8 mouse cellular contexts compared by ENCODE assay signal in the genomic region with DNA sequence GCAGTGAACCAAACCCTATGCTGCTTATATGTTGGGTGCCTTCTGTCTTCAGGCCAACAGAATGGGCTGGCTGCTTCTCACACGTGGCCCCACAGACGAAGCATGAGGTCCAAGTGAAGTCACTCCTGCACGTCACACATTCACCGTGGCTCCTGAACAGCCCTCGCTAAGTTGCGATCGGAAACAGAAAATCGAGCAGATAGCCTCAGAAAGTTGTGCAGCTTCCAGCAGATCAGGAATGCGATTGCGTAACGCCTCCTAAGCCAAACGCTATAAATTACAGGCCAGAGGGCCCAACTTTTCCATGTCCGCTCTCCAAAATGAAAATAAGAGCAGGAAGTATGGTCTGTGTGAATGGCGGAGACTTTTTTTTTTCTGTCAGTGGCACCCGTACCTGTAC. TPM values are rescaled to one million over a fixed set of nuclear protein-coding genes. Genes with fewer than 3 reads are reported as not detected.
DNase-seq lines count a peak whose midpoint lies in the region; ATAC-seq and TF ChIP-seq lines count a peak whose summit lies in the region.

No protein-coding gene starts in this region.

- peak; percentile 41 for ATAC-seq in heart, embryonic 15.5 days (replicated peaks; ENCODE audit: insufficient number of reproducible peaks, insufficient read depth, low FRiP score, low read depth)
- ATAC-seq in erythroid progenitor cell, adult 5-6 weeks (replicated peaks; ENCODE audit: low FRiP score, poor library complexity, severe bottlenecking) = no peak

- no peaks in the 10 kb centered on the region for H3K9me3 ChIP-seq in ES-E14 (ENCODE audit: control insufficient read depth, insufficient read depth, low read depth, low read length)
- H3K9me3 ChIP-seq in heart, embryonic 15.5 days (replicated peaks) = no peaks in the 10 kb centered on the region
- no peaks in the 10 kb centered on the region for H3K9me3 ChIP-seq in limb, embryonic 10.5 days (replicated peaks)

- peak overlapping the region; percentile 34 for H3K4me2 ChIP-seq in heart, embryonic 15.5 days

- peaks cover 16 to 48% of the 10 kb centered on the region in 2 experiments for H3K4me1 ChIP-seq in ES-E14 (ENCODE audit: control insufficient read depth in 2 of 2, insufficient read depth in 2 of 2, low read length in 2 of 2, poor library complexity in 1 of 2)
- no peaks in the 10 kb centered on the region; the same call in 1 of the 2 replicates for H3K4me1 ChIP-seq in cortical plate, adult 2 months (ENCODE audit: control insufficient read depth, insufficient read depth, low read length)
- peaks cover 42% of the 10 kb centered on the region for H3K4me1 ChIP-seq in heart, embryonic 15.5 days (replicated peaks)
- H3K4me1 ChIP-seq in limb, embryonic 10.5 days = peaks cover 93% of the 10 kb centered on the region
- peaks cover 3% of the 10 kb centered on the region; the same call in 1 of the 2 replicates for H3K4me1 ChIP-seq in small intestine, adult 2 months (ENCODE audit: control insufficient read depth, insufficient read depth, insufficient read length, low read length)

- in situ Hi-C loops in ES-E14 (cut with MboI; ENCODE audit: low sequenced_read_pairs in 2 of 2, unreplicated experiment in 2 of 2) = no loop called here

- no peak for TF ChIP-seq POLR2A in cortical plate, adult 2 months (IDR thresholded peaks at IDR 0.05; ENCODE audit: extremely low read depth, insufficient read depth, low read length)
- TF ChIP-seq POLR2A in small intestine, adult 2 months (IDR thresholded peaks at IDR 0.05; ENCODE audit: low read depth, low read length) = no peak

- no peak for DNase-seq in ES-E14 (ENCODE audit: low read depth, low spot score)
- DNase-seq in limb, embryonic 10.5 days (ENCODE audit: low spot score) = no peak
- no peak for DNase-seq in layer of hippocampus, adult 8-10 months (ENCODE audit: low spot score in 2 of 2)
- DNase-seq in layer of hippocampus, adult 9-11 months = no peak

- H3K27ac ChIP-seq in ES-E14 (ENCODE audit: insufficient read depth, low read depth, low read length, poor library complexity, severe bottlenecking) = peak overlapping the region; percentile 42; the same call in 1 of the 2 replicates
- H3K27ac ChIP-seq in cortical plate, adult 2 months (ENCODE audit: insufficient read depth, low read length) = peak overlapping the region; percentile 40; the same call in 1 of the 2 replicates
- H3K27ac ChIP-seq in heart, embryonic 15.5 days = peak overlapping the region; percentile 83
- H3K27ac ChIP-seq in limb, embryonic 10.5 days = peak overlapping the region; percentile 82
- peak overlapping the region; percentile 50 for H3K27ac ChIP-seq in small intestine, adult 2 months (ENCODE audit: insufficient read depth, low read depth, low read length)

- H3K36me3 ChIP-seq in ES-E14 (ENCODE audit: control insufficient read depth, insufficient read depth, low read length, poor library complexity, severe bottlenecking) = no peaks in the 10 kb centered on the region
- no peaks in the 10 kb centered on the region for H3K36me3 ChIP-seq in heart, embryonic 15.5 days
- H3K36me3 ChIP-seq in limb, embryonic 10.5 days = peaks cover 8% of the 10 kb centered on the region
- no peaks in the 10 kb centered on the region for H3K36me3 ChIP-seq in small intestine, adult 2 months (ENCODE audit: control insufficient read depth, insufficient read depth, low read length)

- no peak for TF ChIP-seq CTCF in cortical plate, adult 2 months (IDR thresholded peaks at IDR 0.05; ENCODE audit: extremely low read depth, insufficient read depth, low read length)
- no peak for TF ChIP-seq CTCF in small intestine, adult 2 months (IDR thresholded peaks at IDR 0.05; ENCODE audit: extremely low read depth, insufficient read length, insufficient replicate concordance, low read depth, low read length)

- no peaks in the 10 kb centered on the region for H3K27me3 ChIP-seq in heart, embryonic 15.5 days
- no peaks in the 10 kb centered on the region for H3K27me3 ChIP-seq in limb, embryonic 10.5 days (ENCODE audit: low read depth, poor library complexity, severe bottlenecking)
- H3K27me3 ChIP-seq in small intestine, adult 2 months (ENCODE audit: control insufficient read depth, insufficient read depth, low read length) = no peaks in the 10 kb centered on the region

- H3K9ac ChIP-seq in ES-E14 (ENCODE audit: insufficient read depth, low read depth, low read length, poor library complexity, severe bottlenecking) = peak overlapping the region; percentile 23
- H3K9ac ChIP-seq in heart, embryonic 15.5 days = no peak overlapping the region

- WGBS in heart, embryonic 15.5 days = 42% methylated on average over 15 of the region's 15 CpGs
- WGBS in limb, embryonic 10.5 days = 63% methylated on average over 15 of the region's 15 CpGs
- 30% methylated on average over 15 of the region's 15 CpGs for WGBS in small intestine, adult 2 months

- H3K4me3 ChIP-seq in ES-E14 (ENCODE audit: insufficient read depth in 1 of 2, low read depth in 1 of 2, low read length in 2 of 2, poor library complexity in 1 of 2, severe bottlenecking in 1 of 2) = no peak overlapping the region
- no peak overlapping the region for H3K4me3 ChIP-seq in cortical plate, adult 2 months (ENCODE audit: insufficient read depth, low read length)
- no peak overlapping the region for H3K4me3 ChIP-seq in heart, embryonic 15.5 days
- H3K4me3 ChIP-seq in limb, embryonic 10.5 days = peak overlapping the region; percentile 16; the same call in 1 of the 2 replicates
- H3K4me3 ChIP-seq in small intestine, adult 2 months (ENCODE audit: low read depth, low read length) = no peak overlapping the region

TF ChIP-seq in ES-E14, 5 proteins besides CTCF, POLR2A, EP300 and RAD21:
- TF ChIP-seq MAFK (IDR thresholded peaks at IDR 0.05; ENCODE audit: insufficient read depth, low read depth, low read length) (no peak), CHD2 (IDR thresholded peaks at IDR 0.05; ENCODE audit: low read depth, low read length) (no peak), ZNF384 (IDR thresholded peaks at IDR 0.05; ENCODE audit: low read depth, low read length) (no peak), ZC3H11A (IDR thresholded peaks at IDR 0.05; ENCODE audit: borderline replicate concordance, low read depth, low read length) (no peak), HCFC1 (IDR thresholded peaks at IDR 0.05; ENCODE audit: borderline replicate concordance, insufficient read depth, low read length) (no peak)

RNA-seq across cellular contexts. Expression of a gene that starts 48.9 kb away (rescaled TPM):
- total RNA-seq in ES-E14 (2012; rRNA removed) = 62.8 and 65.5 TPM in 2 replicates
- 38.6 and 41.7 TPM in 2 replicates for polyA plus RNA-seq in cortical plate, adult 2 months (2012; rRNA removed)
- polyA plus RNA-seq in heart, embryonic 15.5 days (2015; fragmentation: Nextera tagmentation; extraction: Ambion mirVana) = 111 and 116 TPM in 2 replicates
- polyA plus RNA-seq in limb, embryonic 10.5 days (2016; fragmentation: Nextera tagmentation; extraction: Ambion mirVana) = 139 and 140 TPM in 2 replicates
- 0.44 and 1.6 TPM in 2 replicates for polyA plus RNA-seq in small intestine, adult 2 months (2012; rRNA removed)
- 10 to 100 TPM; 55.8 to 59.8 (median 58.0) TPM for total RNA-seq in layer of hippocampus, adult 8-10 months (2022)
- total RNA-seq in erythroid progenitor cell, adult 5-6 weeks (2015; ENCODE audit: low replicate concordance) = 13.7 and 15.9 TPM in 2 replicates
- 29.1 and 39.9 TPM in 2 replicates for total RNA-seq in erythroid progenitor cell, adult 5-6 weeks (2017; ENCODE audit: low replicate concordance)

RNA-seq across cellular contexts. Expression of a gene that starts 48.9 kb away (rescaled TPM):
- 16.0 and 20.2 TPM in 2 replicates for total RNA-seq in ES-E14 (2012; rRNA removed)
- 15.0 and 17.0 TPM in 2 replicates for polyA plus RNA-seq in cortical plate, adult 2 months (2012; rRNA removed)
- polyA plus RNA-seq in heart, embryonic 15.5 days (2015; fragmentation: Nextera tagmentation; extraction: Ambion mirVana) = 22.7 and 24.8 TPM in 2 replicates
- polyA plus RNA-seq in limb, embryonic 10.5 days (2016; fragmentation: Nextera tagmentation; extraction: Ambion mirVana) = 29.5 and 33.0 TPM in 2 replicates
- polyA plus RNA-seq in small intestine, adult 2 months (2012; rRNA removed) = 2.5 and 3.1 TPM in 2 replicates
- total RNA-seq in layer of hippocampus, adult 8-10 months (2022) = 10 to 100 TPM; 16.8 to 19.3 (median 17.5) TPM
- total RNA-seq in erythroid progenitor cell, adult 5-6 weeks (2015; ENCODE audit: low replicate concordance) = 5.8 and 6.7 TPM in 2 replicates
- total RNA-seq in erythroid progenitor cell, adult 5-6 weeks (2017; ENCODE audit: low replicate concordance) = 2.3 and 2.4 TPM in 2 replicates

Comparison
In these comparisons a context has a peak if more than half of its experiments do, and no peak if none do; other contexts are left out.
1. RNA of a gene that starts 48.9 kb away (polyA plus RNA-seq): 139 to 140 TPM in limb, embryonic 10.5 days, 111 to 116 TPM in heart, embryonic 15.5 days and 38.6 to 41.7 TPM in cortical plate, adult 2 months; 0.44 to 1.6 TPM in small intestine, adult 2 months; every median in the first group is over 10 times any median in the second.
2. Peak in every context shown above with its lines, with median percentiles within 50 percentile points of each other: H3K27ac ChIP-seq.